Mouse (Mus musculus): ENCODE data around the gene Olfr96. TPM values are rescaled to one million over a fixed set of nuclear protein-coding genes. Genes with fewer than 3 reads are reported as not detected.
A peak's percentile ranks its signal among the peaks of the same experiment; 100 is the strongest.

The Olfr96 gene
- not detected in 2 replicates for polyA plus RNA-seq (2014; fragmentation: Nextera tagmentation; extraction: Ambion mirVana)

DNA sequence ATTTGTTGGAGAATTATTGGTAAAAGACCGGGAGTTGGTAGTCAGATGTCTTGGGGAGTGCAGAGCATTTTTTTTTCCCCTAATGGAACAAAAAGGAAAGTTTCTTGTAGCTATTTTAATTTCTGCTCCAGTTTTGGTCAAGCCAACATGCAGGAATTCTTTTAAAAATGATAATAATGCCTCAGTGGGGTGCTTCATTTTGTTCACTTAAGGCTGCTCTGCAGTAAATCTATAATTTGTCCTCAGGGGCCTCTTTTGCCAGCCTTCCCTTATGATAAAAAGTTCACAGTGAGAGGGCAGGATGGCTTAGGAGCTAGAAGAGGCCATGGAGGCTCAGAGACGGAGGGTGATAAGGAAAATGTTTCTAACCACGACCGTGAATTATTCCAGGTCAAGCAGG is at the start of gene Olfr96:
TSS of gene Olfr96 (plus strand) at position 301 of the 400 bp plus-strand sequence.
- H3K4me3 ChIP-seq (replicated peaks; ENCODE audit: low read depth, low read length) = no peak within 1 kb of the TSS
- WGBS = 59% methylated on average over 4 of the region's 4 CpGs
- H3K4me1 ChIP-seq (ENCODE audit: control insufficient read depth, insufficient read depth, low read length) = no peaks in the 10 kb centered on the region
- no peaks in the 10 kb centered on the region for H3K36me3 ChIP-seq (ENCODE audit: control insufficient read depth, insufficient read depth, low read length)
- H3K27me3 ChIP-seq (ENCODE audit: control insufficient read depth, insufficient read depth, low read length) = no peaks in the 10 kb centered on the region
- no peaks in the 10 kb centered on the region for H3K9me3 ChIP-seq (ENCODE audit: control insufficient read depth, low read length)
- ATAC-seq (ENCODE audit: low FRiP score, low TSS enrichment) = no peak
- no peak within 1 kb of the TSS for H3K4me2 ChIP-seq (ENCODE audit: low read length)
- DNase-seq = no peak
- H3K9ac ChIP-seq (replicated peaks; ENCODE audit: low read length) = no peak within 1 kb of the TSS
- no peak within 1 kb of the TSS for H3K27ac ChIP-seq (replicated peaks; ENCODE audit: low read depth, low read length)

DNA sequence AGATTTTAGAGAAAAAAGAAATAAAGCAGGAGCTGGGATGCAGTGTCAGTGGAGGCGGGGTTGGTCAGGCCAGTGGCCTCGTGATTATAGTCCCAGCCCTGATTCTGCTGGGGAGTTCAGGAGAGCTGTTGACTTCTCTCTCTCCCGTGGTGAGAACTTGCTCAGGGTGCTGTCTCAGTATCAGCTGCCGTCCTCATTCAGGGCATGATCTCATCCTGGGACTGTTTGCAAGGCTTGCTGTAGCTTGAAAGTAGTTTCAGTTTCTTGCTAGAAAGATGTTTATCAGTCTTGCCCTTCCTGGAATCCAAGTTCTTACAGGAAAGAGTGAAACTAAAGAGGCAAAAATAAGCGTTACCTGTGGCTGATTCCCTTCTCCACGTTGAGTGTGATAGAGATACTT is 34.5 kb upstream of the Olfr96 start:
- no peaks in the 10 kb centered on the region for H3K9me3 ChIP-seq (ENCODE audit: control insufficient read depth, low read length)
- H3K9ac ChIP-seq (replicated peaks; ENCODE audit: low read length) = no peak overlapping the region
- no peak for DNase-seq

DNA sequence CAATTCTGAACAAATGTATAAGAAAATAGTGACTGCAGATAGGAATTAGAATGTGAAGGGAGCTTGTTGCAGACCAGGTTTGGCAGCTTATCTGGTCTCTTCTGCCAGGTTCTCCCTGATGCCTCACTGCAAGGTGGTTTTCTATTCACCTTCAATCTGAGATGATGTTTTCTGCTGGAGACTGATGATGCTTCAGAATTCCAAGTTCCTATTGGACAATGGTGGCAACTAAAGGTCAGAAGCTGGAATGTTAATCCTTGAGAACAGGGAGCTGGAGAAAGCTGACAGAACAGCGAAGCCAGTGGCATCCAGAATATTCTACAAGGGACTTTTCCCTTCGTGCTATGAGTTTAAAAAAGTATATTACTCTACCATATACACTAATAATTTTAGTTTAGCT is 29.2 kb upstream of the Olfr96 start:
- no peak overlapping the region for H3K4me3 ChIP-seq (replicated peaks; ENCODE audit: low read depth, low read length)
- no peak overlapping the region for H3K4me2 ChIP-seq (ENCODE audit: low read length)
- H3K36me3 ChIP-seq (ENCODE audit: control insufficient read depth, insufficient read depth, low read length) = no peaks in the 10 kb centered on the region
- no peaks in the 10 kb centered on the region for H3K9me3 ChIP-seq (ENCODE audit: control insufficient read depth, low read length)
- H3K27ac ChIP-seq (replicated peaks; ENCODE audit: low read depth, low read length) = no peak overlapping the region
- H3K9ac ChIP-seq (replicated peaks; ENCODE audit: low read length) = no peak overlapping the region
- 33% methylated on average over 2 of the region's 2 CpGs for WGBS
- H3K4me1 ChIP-seq (ENCODE audit: control insufficient read depth, insufficient read depth, low read length) = no peaks in the 10 kb centered on the region
- ATAC-seq (ENCODE audit: low FRiP score, low TSS enrichment) (no peak), DNase-seq (peak; percentile 70)
- no peaks in the 10 kb centered on the region for H3K27me3 ChIP-seq (ENCODE audit: control insufficient read depth, insufficient read depth, low read length)

More for the DNA sequence above, 34.5 kb upstream of the Olfr96 start:
- Histone ChIP-seq H3K27me3 (ENCODE audit: control insufficient read depth, insufficient read depth, low read length) (no peaks in the 10 kb centered on the region), H3K4me2 (ENCODE audit: low read length) (no peak overlapping the region), H3K4me3 (replicated peaks; ENCODE audit: low read depth, low read length) (no peak overlapping the region), H3K36me3 (ENCODE audit: control insufficient read depth, insufficient read depth, low read length) (no peaks in the 10 kb centered on the region), H3K27ac (replicated peaks; ENCODE audit: low read depth, low read length) (no peak overlapping the region), H3K4me1 (ENCODE audit: control insufficient read depth, insufficient read depth, low read length) (no peaks in the 10 kb centered on the region)
- no peak for ATAC-seq (ENCODE audit: low FRiP score, low TSS enrichment)
- 64% methylated on average over 6 of the region's 6 CpGs for WGBS

DNA sequence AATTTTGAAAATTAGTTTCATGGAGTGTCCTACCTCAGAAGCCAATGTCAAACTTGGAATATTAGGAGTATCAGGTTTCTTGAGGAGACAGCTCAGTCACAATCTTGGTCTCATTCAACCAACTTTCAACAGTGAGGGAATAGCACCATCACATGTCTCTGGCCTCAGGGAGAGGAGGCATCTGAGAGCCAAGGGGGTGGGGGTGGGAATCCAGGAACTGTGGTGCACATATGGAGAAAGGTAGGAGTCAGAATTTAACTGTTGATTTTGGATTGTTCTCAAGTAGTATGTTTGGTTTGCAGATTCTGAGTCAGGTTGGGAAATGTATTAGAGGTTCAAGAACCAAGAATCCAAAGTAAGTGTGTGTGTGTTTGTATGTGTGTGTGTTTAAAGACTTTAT is 26.9 kb upstream of the Olfr96 start:
- no peaks in the 10 kb centered on the region for H3K36me3 ChIP-seq (ENCODE audit: control insufficient read depth, insufficient read depth, low read length)
- H3K9me3 ChIP-seq (ENCODE audit: control insufficient read depth, low read length) = no peaks in the 10 kb centered on the region
- no peak overlapping the region for H3K4me2 ChIP-seq (ENCODE audit: low read length)
- H3K9ac ChIP-seq (replicated peaks; ENCODE audit: low read length) = no peak overlapping the region
- no peak for DNase-seq
- no peak overlapping the region for H3K4me3 ChIP-seq (replicated peaks; ENCODE audit: low read depth, low read length)
- no peaks in the 10 kb centered on the region for H3K4me1 ChIP-seq (ENCODE audit: control insufficient read depth, insufficient read depth, low read length)
- H3K27ac ChIP-seq (replicated peaks; ENCODE audit: low read depth, low read length) = no peak overlapping the region
- H3K27me3 ChIP-seq (ENCODE audit: control insufficient read depth, insufficient read depth, low read length) = peaks cover 5% of the 10 kb centered on the region; the same call in 1 of the 2 replicates
- no peak for ATAC-seq (ENCODE audit: low FRiP score, low TSS enrichment)

DNA sequence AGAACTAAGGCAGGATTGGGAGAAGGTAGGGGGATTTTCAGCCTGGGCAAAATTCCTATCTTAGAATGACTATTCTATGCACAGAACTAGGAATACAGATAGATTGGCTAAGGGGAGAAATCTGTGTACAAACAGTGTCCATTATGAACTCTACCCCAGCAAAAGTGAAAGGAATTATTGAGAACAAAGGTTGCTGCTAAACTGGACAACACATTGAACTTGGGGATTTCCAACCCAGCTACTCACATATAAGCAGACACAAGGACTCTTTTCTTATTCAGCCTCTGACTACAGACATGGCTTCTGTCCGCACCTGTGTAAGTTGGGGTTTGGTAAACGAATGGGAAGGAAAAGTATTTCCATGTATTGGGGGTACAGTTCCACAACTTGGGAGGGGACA is 26.3 kb upstream of the Olfr96 start, which contains the start of gene Ubd:
TSS of gene Ubd (plus strand) at position 237 of the 400 bp plus-strand sequence.
- no peak within 1 kb of the TSS for H3K27ac ChIP-seq (replicated peaks; ENCODE audit: low read depth, low read length)
- no peaks in the 10 kb centered on the region for H3K4me1 ChIP-seq (ENCODE audit: control insufficient read depth, insufficient read depth, low read length)
- no peak within 1 kb of the TSS for H3K9ac ChIP-seq (replicated peaks; ENCODE audit: low read length)
- no peak within 1 kb of the TSS for H3K4me2 ChIP-seq (ENCODE audit: low read length)
- no peak for ATAC-seq (ENCODE audit: low FRiP score, low TSS enrichment)
- no peaks in the 10 kb centered on the region for H3K36me3 ChIP-seq (ENCODE audit: control insufficient read depth, insufficient read depth, low read length)
- WGBS = 86% methylated on average over 2 of the region's 2 CpGs
- H3K27me3 ChIP-seq (ENCODE audit: control insufficient read depth, insufficient read depth, low read length) = peaks cover 11% of the 10 kb centered on the region; the same call in 1 of the 2 replicates
- H3K9me3 ChIP-seq (ENCODE audit: control insufficient read depth, low read length) = no peaks in the 10 kb centered on the region
- no peak within 1 kb of the TSS for H3K4me3 ChIP-seq (replicated peaks; ENCODE audit: low read depth, low read length)
- no peak for DNase-seq

DNA sequence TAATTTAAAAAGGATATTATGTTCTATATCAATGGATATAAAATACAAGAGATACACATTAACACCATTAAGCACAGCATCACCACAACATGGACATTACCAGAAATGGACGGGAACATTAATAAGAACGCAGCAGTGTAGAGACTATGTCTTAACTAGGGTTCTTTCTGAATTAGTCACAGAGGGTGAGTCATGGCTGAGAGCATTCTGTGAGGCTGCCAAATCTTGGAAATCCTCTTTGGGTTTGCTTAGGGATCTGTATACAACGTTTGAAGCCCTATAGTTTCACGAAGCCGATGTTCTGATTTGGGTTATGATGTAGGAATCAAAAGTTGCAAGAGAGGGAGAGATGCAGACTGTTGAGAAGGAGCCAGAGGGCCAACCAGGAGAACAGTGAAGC is 25.2 kb upstream of the Olfr96 start:
- Histone ChIP-seq H3K27ac (replicated peaks; ENCODE audit: low read depth, low read length) (no peak overlapping the region), H3K4me3 (replicated peaks; ENCODE audit: low read depth, low read length) (no peak overlapping the region), H3K9me3 (ENCODE audit: control insufficient read depth, low read length) (no peaks in the 10 kb centered on the region), H3K4me1 (ENCODE audit: control insufficient read depth, insufficient read depth, low read length) (no peaks in the 10 kb centered on the region), H3K4me2 (ENCODE audit: low read length) (no peak overlapping the region), H3K27me3 (ENCODE audit: control insufficient read depth, insufficient read depth, low read length) (peaks cover 11% of the 10 kb centered on the region; the same call in 1 of the 2 replicates), H3K36me3 (ENCODE audit: control insufficient read depth, insufficient read depth, low read length) (no peaks in the 10 kb centered on the region), H3K9ac (replicated peaks; ENCODE audit: low read length) (no peak overlapping the region)
- no peak for DNase-seq
- no peak for ATAC-seq (ENCODE audit: low FRiP score, low TSS enrichment)
- WGBS = 88% methylated on average over 5 of the region's 5 CpGs

DNA sequence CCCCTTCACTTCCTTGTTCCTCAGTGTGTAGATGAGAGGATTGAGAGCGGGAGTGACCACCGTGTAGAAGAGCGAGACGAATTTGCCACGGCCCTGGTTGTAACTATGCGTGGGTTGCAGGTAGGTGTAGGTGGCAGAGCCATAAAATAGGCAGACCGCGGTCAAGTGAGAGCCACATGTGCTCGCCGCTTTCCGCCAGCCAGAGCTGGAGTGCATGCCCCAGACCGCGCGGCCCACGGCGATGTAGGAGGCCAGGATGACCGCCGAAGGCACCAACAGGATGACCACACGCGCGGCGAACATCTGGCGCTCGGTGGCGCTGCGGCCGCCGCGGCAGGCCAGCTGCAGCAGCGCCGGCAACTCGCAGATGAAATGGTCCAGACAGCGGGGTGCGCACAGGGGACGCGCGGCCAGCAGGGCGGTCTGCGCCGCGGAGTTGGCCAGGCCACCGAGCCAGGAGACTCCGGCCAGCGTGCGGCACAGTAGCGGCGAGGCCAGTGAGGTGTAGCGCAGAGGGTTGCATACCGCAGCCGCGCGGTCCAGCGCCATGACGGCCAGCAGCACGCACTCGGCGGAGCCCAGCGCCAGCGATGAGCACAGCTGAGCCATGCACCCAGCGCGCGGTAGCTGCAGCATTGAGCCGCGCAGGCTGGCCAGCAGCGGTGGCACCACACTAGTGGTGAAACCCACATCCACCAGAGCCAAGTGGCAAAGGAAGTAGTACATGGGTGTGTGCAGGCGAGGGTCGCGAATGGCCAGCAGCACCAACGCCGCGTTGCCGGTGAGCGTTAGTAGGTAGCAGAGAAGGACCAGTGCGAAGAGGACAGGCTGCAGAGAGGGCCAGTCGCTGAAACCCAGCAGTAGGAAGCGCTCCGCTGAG is 22.9 kb upstream of the Olfr96 start:
- H3K9ac ChIP-seq (replicated peaks; ENCODE audit: low read length) = peak overlapping the region; percentile 72
- no peaks in the 10 kb centered on the region for H3K9me3 ChIP-seq (ENCODE audit: control insufficient read depth, low read length)
- peak overlapping the region; percentile 62 for H3K4me3 ChIP-seq (replicated peaks; ENCODE audit: low read depth, low read length)
- peak overlapping the region; percentile 87 for H3K4me2 ChIP-seq (ENCODE audit: low read length)
- WGBS = under 1% methylated on average over 77 of the region's 77 CpGs
- ATAC-seq (ENCODE audit: low FRiP score, low TSS enrichment) (peak; percentile 88), DNase-seq (peak; percentile 81)
- H3K36me3 ChIP-seq (ENCODE audit: control insufficient read depth, insufficient read depth, low read length) = no peaks in the 10 kb centered on the region
- peak overlapping the region; percentile 70 for H3K27ac ChIP-seq (replicated peaks; ENCODE audit: low read depth, low read length)
- H3K27me3 ChIP-seq (ENCODE audit: control insufficient read depth, insufficient read depth, low read length) = peaks cover 11% of the 10 kb centered on the region; the same call in 1 of the 2 replicates
- no peaks in the 10 kb centered on the region for H3K4me1 ChIP-seq (ENCODE audit: control insufficient read depth, insufficient read depth, low read length)

DNA sequence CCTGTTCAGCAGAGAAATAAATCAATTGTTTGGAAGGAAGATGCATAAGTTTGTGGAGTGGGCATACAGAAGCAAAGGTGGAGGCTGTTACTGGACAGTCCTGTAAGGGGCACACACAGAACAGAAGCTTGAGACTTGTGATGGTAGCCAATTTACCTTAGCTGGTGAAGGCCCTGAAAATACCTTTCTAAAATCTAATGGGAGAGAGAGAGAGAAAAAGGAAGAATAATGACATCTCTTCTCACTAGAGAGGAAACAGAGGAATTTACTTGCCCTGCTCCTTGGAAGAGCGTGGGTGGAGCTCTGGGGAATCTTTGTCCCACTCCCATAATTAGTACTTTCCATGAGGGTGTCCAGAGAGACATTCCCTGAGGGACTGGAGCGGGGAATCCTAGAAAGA is 19.1 kb upstream of the Olfr96 start, which contains the start of gene Olfr94:
TSS of gene Olfr94 (minus strand) at position 101 of the 400 bp plus-strand sequence.
- peaks cover 11% of the 10 kb centered on the region; the same call in 1 of the 2 replicates for H3K27me3 ChIP-seq (ENCODE audit: control insufficient read depth, insufficient read depth, low read length)
- H3K9me3 ChIP-seq (ENCODE audit: control insufficient read depth, low read length) = no peaks in the 10 kb centered on the region
- no peak within 1 kb of the TSS for H3K27ac ChIP-seq (replicated peaks; ENCODE audit: low read depth, low read length)
- ATAC-seq (ENCODE audit: low FRiP score, low TSS enrichment) (no peak), DNase-seq (no peak)
- H3K4me1 ChIP-seq (ENCODE audit: control insufficient read depth, insufficient read depth, low read length) = no peaks in the 10 kb centered on the region
- WGBS = 76% methylated on average over 2 of the region's 2 CpGs
- H3K36me3 ChIP-seq (ENCODE audit: control insufficient read depth, insufficient read depth, low read length) = no peaks in the 10 kb centered on the region
- H3K4me3 ChIP-seq (replicated peaks; ENCODE audit: low read depth, low read length) = no peak within 1 kb of the TSS
- H3K9ac ChIP-seq (replicated peaks; ENCODE audit: low read length) = no peak within 1 kb of the TSS
- no peak within 1 kb of the TSS for H3K4me2 ChIP-seq (ENCODE audit: low read length)

Data from midbrain, embryonic 14.5 days (tissue).